Mouse (Mus musculus) G1E-ER4 (cell line): ENCODE results near the gene Magi1. TPM values are rescaled to one million over a fixed set of nuclear protein-coding genes. Genes with fewer than 3 reads are reported as not detected.

Source experiments
- GATA1 ChIP-seq: IDR thresholded peaks from one replicate; pipeline ENCODE4 v1.8.0; 2012; ENCODE audit warnings: low read length, inconsistent platforms
- polyA plus RNA-seq: library from polyadenylated mRNA; stranded (reverse); fragments of >175 nt; gene quantifications from 2 replicates; pipeline ENCODE4 v1.2.3, GENCODE M21; 2012

Magi1 gene
- polyA plus RNA-seq, 1 experiment, result 1.0 TPM

DNA sequence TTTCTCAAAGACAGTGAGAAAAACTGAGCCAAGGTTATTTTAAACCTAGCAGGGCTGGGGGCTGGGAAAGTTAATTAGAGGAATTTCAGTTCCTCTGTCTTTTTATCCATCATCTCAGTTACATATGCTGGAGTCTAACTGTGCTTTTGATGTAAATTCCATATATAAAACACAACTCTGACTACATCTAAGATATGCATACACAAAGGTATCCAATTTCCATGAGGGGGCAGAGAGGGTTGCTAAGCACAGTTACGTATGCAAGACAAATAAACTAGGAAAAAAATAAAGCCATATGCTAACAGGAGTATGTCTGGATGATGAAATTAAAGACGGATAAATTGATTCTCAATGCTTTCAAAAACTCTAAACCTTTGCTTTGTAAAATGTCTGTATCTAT, 315.0 kb downstream of the Magi1 start:
- no peak for TF ChIP-seq GATA1

DNA sequence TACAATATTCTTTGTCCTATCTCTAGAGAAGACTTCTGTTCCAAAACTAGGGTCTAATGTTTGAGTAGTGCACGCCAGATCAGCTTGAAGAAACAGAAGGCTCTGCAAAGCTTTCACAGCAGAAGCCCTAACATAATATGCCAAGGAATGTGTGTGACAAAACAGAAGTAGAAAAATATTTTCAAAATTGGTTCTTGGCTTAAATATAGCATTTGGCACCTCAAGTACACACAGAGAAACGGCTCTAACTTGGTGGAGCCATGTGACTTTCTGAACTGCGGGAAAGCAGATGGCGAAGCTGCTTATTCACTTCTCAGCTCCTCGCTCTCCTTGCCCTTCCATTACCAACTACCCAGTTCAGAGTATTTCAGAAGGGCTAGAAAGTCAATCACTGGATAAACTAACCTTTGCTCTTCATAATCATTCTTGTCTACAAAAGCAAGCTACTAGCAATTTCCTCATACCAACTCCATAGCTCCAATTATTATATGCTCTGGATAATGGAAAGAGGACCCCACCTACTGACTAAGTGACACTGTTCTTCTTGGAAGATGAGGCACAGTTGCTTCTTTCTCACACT, 320.9 kb downstream of the Magi1 start:
- no peak for TF ChIP-seq GATA1

DNA sequence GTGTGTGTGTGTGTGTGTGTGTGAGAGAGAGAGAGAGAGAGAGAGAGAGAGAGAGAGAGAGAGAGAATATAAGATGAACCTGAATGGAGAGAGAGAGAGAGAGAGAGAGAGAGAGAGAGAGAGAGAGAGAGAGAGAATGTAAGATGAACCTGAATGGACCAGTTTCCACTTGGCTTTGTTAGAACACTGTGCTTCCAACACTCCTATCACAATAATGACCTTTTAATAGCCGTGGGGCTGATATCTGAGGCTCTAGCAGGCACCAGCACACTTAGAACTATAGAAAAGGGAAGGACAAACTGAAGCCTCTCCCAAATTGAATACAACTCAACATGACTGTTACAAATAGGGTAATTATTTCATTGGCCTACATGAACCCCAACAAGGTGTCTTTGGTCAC, 321.9 kb downstream of the Magi1 start:
- TF ChIP-seq GATA1, result no peak

DNA sequence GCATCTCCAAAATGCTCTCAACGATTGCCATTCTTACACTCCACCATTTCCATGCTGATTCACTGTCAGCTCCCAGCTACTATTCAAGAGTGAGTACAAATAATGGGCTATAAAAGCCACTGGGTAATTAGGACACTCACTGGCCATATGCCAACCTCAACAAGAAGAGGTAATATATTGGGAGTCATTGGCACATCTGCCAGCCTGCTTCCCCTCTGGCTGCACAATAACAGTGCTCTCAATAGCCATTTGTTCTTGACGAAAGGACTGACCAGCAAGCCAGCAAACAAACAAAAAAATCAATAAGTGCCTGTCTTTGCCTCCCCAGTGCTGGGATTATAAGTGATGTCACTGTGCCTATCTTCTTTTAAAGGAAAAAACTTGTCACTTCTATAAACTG, 326.5 kb downstream of the Magi1 start:
- no peak for TF ChIP-seq GATA1

GRCm38 (mm10) chr6:93946612-93947011, 337.1 kb downstream of the Magi1 start:
- no peak for TF ChIP-seq GATA1

DNA sequence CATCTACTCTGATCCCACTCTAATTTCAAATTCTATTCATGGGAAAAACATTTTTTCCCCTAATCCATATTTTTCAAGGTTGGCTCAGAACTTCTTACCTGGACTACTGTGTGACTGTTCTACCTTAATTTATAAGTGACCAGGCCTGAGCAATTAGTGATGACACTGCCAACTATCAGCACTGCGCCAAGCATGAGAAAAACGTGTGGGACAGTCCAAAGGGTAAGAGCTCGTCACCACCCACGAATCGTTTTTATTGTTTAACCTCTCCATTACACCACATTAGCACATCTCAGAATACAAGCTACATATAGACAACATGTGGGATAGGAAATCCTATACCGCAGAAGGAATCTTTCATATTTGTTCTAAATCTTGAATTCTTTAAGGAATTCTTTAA, 347.4 kb downstream of the Magi1 start:
- TF ChIP-seq GATA1, result no peak

GRCm38 (mm10) chr6:93935793-93936192, 347.9 kb downstream of the Magi1 start:
- no peak for TF ChIP-seq GATA1

- TF ChIP-seq GATA1, result no peak
These were observed 349.0 kb downstream of the Magi1 start for GRCm38 (mm10) chr6:93934700-93935099.

DNA sequence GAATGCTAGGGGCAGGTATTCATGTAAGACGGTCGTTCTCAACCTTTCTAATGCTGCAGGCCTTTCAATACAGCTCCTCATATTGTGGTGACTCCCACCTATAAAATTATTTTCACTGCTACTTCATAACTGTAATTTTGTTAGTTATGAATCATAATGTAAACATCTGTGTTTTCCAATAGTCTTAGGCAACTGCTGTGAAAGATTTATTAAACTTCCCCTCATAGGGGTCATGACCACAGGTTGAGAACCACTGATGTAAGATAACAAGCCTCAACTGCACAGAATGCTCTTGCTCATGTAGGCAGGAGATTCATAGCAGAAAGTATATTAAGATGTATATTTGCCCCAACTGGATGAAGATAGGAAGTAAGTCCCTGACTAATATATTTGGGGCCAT, 359.1 kb downstream of the Magi1 start:
- TF ChIP-seq GATA1, result no peak

DNA sequence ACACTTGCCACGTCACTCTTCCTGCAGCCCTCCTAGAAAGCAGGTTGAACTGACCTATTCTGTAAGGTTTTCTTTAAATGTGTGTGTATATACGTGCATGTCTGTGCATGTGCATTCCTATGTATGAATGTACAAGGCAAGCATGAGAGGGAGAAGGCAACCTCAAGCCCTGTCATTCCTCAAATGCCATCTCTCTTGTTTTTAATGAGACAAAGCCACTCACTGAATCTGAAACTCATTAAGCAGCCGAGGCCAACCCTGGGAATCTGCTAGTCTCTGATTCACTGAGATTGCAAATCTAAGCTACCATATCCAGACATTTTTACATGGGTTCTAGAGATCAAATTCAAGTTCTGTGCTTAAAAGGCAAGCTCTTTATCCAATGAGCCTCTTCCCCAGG, 359.7 kb downstream of the Magi1 start:
- no peak for TF ChIP-seq GATA1

DNA sequence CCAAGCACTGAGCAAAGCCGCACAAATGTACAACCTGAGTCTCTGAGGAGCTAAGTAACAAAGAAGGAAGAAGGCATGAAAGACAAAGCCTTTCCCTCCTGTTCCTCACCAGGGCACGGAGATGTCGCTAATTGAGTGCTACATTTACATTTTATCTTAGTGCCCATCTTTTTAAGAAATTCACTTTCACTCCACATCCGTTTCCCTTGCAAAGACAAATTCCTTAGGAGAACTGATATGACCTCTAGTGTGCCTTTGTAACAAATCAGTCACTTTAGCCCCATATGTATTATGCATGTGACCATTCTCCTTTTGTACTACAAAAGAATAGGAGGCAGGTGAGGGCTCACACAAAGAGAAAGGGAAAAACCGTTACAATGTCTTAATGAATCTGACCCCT, 360.4 kb downstream of the Magi1 start:
- no peak for TF ChIP-seq GATA1

DNA sequence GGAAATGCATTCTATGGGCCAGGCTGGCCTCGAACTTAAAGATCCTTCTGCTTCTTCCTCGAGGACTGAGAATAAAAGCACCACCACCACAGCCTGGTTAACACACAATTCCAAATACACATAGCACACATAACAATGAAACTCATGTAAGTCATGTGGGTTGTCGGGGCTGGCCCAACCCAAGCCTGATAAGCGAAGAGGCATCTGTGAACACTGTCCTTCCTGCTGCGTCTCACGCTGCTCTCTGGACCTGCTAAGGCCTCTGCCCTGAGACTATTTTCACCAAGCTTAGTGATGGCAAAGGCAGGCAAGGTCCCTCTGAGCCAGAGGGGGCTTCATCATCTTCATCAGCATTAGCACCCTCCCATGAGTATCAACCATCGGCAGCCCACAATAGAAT, 360.8 kb downstream of the Magi1 start:
- TF ChIP-seq GATA1, result no peak

DNA sequence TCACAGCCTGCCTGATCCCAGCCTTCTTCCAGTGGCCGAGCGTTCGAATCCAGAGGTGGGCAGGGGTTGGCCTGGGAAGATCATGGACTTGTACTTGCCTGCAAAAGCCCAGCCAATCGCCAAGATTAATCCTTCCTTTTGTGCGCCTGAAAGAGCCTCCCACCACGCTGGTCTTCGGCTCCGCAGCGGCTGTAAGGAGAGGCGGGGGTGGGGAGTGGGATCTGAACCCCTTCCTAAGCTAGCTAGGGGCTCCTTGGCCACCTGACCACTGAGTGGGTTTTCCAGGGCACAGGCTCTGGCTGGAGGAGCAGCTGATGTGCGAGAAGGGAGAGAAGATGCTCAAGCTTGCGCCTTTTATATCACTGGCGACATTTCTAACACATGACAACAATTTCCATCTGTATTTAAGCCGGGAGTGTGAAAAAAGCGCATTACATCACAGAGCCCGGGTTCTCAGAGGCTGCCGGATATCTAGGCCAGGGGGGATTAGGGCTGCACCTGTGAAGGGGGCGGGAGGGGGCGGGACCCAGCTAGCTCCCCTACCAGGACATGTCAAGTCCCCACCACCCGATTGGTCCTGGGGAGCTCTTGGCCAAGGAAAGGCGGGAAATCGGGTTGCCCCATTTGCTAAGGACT, 370.4 kb downstream of the Magi1 start:
- no peak for TF ChIP-seq GATA1

DNA sequence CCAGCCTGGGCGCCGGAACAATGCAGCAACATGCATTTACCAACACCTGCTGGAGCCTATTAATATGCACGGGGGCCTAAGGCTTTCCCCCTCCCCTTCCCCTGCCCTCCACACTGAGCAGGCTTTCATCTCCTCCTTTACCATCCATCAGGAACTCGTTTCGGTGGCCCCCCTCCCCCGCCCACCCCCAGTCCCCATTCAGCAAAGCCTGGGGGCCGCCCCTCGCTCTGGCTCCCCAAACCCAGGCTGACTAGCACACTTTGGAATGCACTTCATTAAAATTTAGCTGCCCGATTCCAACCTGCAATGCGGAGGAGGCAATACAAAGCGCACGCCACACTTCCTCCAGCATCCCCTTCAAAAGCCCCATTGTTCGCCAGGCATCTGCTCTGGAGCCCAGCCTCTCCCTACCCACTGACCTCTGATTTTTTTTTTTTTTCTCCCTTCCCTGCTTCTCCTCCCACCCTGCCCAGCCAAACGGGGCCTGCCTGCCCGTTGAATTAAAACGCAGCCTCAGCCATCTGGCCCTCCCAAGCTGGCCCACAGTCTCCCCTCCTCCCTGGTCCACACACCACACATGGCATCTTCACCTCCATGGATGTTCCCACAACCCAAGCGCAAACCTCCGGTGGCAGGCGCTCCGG, 371.0 kb downstream of the Magi1 start:
- no peak for TF ChIP-seq GATA1

- TF ChIP-seq GATA1, result no peak
These were observed 371.6 kb downstream of the Magi1 start for GRCm38 (mm10) chr6:93912003-93912581.

DNA sequence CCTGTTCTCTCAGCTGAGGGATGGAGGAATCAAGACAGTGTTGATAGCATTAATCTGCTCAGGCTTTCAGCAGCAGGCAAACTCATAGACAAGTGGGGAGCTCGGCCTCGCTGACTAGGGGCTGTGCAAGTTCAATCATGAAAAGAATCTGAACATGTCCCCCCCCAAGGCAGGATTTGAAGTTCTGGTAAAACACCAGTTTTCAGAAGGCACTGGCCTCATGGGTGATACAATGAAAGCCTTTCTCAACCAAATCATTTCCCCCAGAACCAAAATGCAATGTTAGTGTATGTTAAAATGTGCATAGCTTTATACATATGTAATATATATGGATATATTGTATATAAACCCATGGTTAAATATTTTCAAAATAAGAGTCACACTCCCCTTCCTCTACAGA, 372.3 kb downstream of the Magi1 start:
- TF ChIP-seq GATA1, result no peak

- no peak for TF ChIP-seq GATA1
These were observed 373.7 kb downstream of the Magi1 start for GRCm38 (mm10) chr6:93909976-93910375.
